Mouse (Mus musculus) G1E (cell line): ENCODE data around the gene Stxbp3.

Experiments
- CTCF ChIP-seq: IDR thresholded peaks from 2 replicates; pipeline ENCODE4 v1.5.1; 2012; ENCODE audit warnings: low read depth, low read length, inconsistent platforms, mixed read lengths
- GATA1 ChIP-seq: IDR thresholded peaks from 2 replicates; pipeline ENCODE4 v1.6.1; 2012; ENCODE audit warnings: borderline replicate concordance, low read length, inconsistent platforms, mixed read lengths
- GATA2 ChIP-seq: IDR thresholded peaks from 2 replicates; pipeline ENCODE4 v1.6.1; 2012; ENCODE audit warnings: low read depth, low read length, inconsistent platforms, borderline replicate concordance
- POLR2AphosphoS5 ChIP-seq: IDR thresholded peaks from 2 replicates; pipeline ENCODE4 v1.6.1; 2012; ENCODE audit warnings: low read depth, low read length, inconsistent platforms; ENCODE audit not compliant: insufficient replicate concordance

- TF ChIP-seq GATA1 (no peak), CTCF (no peak), POLR2AphosphoS5 (no peak), GATA2 (no peak)
Observed at GRCm38 (mm10) chr3:108766943-108767342, 73.4 kb downstream of the Stxbp3 start.
